Mouse (Mus musculus) fibroblast of lung, adult 2 months (primary cell): ENCODE measurements around the gene Phf10.
"Not testable (repeated sequence)": the region's sequence is repeated elsewhere in the genome, so short reads cannot be mapped to it uniquely, and the experiment has no call there.

Experiments
- DNase-seq: peaks from one replicate; pipeline ENCODE4 v3.0.0-alpha.2; 2011; ENCODE audit warnings: low read depth

Gene Phf10

DNA sequence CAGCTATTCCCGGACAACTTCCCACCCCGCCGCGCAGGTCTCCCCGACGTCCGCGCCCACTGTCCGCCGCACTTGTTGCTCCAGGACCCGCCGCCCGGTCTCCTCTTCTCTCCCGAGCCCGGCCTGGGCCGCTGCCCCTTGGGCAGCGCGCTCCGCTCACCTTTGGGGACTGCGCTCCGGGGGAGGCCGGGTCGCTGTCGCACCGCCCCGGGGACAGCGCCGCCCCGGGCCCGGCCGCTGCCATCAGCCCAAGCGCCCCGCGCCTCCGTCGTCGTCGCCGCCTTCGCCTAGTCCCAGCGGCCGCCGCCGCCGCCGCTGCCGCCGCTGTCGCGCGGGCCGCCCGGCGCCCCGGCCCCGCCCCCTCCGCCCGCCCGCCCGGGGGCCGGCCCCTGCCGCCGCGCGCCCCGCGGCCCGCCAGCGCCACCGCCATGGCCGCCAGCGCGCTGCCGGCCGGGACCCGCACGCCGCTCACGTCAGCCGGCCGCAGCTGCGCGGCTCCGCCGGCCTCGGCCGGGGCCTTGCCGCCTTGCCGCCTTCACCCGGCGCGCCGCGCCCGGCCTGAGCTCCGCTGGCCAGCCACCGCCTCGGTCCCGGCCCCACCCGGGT, at the start of gene Phf10:
Gene Phf10, minus strand, starts transcription at position 323 of the 606 bp plus-strand sequence.
- DNase-seq = not testable (repeated sequence)

GRCm38 (mm10) chr17:15009706-15010413, 48.8 kb upstream of the Phf10 start, which contains the start of gene Gm3435:
Gm3435 (plus strand) TSS chr17:15010176.
- DNase-seq = not testable (repeated sequence)

- not testable (repeated sequence) for DNase-seq
These were observed 48.0 kb upstream of the Phf10 start for GRCm38 (mm10) chr17:15009088-15009487.

GRCm38 (mm10) chr17:15000047-15000446, 39.0 kb upstream of the Phf10 start:
- DNase-seq = not testable (repeated sequence)

- DNase-seq = not testable (repeated sequence)
These were observed 33.1 kb upstream of the Phf10 start for GRCm38 (mm10) chr17:14994140-14994539.

DNA sequence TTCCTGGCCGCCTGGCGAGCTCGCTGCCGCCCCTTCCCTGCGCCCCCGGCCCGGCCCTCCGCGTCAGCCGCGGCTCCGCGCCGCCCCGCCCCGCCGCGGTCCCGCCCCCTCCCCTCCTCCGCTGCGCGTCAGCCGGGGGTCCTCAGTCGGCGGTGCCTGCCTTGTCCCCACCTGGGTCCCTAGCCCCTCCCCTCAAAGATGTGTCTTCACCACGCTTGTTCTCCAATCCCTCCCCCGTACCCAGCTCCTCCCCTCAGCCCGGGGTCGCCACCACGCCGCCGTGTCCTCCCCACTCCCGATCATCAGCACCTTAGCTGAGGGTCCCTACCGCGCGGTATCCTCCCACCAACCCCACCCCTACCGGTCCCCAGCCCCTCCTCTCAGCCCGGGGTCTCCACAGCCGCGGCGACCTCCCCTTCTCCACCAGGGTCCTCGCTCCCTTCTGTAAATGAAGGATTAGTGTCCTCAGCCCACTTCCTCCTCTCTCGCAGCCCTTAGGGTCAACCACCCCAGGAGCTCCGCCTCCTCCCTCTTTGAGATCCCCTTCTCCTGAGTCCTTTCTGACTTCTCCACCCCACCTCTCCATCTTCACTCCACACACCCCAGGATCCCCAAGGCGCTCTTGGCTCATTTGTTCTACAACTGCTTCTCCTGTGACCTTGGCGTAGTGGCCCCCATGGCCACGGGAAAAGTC, 32.2 kb upstream of the Phf10 start:
- DNase-seq = not testable (repeated sequence)

DNA sequence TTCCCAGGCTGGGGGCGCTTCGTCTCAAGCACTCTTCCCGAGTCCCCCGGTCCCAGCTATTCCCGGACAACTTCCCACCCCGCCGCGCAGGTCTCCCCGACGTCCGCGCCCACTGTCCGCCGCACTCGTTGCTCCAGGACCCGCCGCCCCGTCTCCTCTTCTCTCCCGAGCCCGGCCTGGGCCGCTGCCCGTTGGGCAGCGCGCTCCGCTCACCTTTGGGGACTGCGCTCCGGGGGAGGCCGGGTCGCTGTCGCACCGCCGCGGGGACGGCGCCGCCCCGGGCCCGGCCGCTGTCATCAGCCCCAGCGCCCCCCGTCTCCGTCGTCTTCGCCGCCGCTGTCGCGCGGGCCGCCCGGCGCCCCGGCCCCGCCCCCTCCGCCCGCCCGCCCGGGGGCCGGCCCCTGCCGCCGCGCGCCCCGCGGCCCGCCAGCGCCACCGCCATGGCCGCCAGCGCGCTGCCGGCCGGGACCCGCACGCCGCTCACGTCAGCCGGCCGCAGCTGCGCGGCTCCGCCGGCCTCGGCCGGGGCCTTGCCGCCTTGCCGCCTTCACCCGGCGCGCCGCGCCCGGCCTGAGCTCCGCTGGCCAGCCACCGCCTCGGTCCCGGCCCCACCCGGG, 31.6 kb upstream of the Phf10 start:
- DNase-seq = not testable (repeated sequence)

GRCm38 (mm10) chr17:14990116-14990702, 29.1 kb upstream of the Phf10 start:
- not testable (repeated sequence) for DNase-seq

- not testable (repeated sequence) for DNase-seq
These were observed 17.4 kb upstream of the Phf10 start, which contains the start of the genes 9030025P20Rik and Gm3417 for GRCm38 (mm10) chr17:14978362-14979038. 9030025P20Rik (plus strand) TSS chr17:14978468. Gm3417 (minus strand) TSS chr17:14978790.

GRCm38 (mm10) chr17:14977718-14978361, 16.8 kb upstream of the Phf10 start:
- DNase-seq = not testable (repeated sequence)

GRCm38 (mm10) chr17:14968373-14968913, 7.4 kb upstream of the Phf10 start:
- DNase-seq = not testable (repeated sequence)

- DNase-seq = not testable (repeated sequence)
These were observed 583 bp upstream of the Phf10 start for GRCm38 (mm10) chr17:14961557-14962154.

DNA sequence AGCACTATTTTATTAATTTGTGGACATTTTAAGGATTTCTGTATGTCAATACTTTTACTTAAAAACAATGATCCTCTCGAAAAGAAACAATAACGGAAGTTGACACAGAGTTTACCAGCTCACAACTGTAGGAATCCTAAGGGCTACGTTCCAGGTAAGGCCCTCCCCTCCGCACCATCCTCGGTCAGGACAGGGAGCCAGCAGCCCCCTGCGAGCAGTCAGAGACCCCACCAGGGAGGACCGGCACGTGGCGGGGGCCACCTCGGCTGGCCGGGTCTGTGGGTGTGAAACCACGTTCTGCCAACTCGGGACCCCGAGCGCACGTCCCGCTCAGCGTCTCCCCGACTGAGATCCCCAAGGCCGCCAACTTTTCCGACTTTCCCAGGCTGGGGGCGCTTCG, 553 bp downstream of the Phf10 start:
- no peak for DNase-seq

DNA sequence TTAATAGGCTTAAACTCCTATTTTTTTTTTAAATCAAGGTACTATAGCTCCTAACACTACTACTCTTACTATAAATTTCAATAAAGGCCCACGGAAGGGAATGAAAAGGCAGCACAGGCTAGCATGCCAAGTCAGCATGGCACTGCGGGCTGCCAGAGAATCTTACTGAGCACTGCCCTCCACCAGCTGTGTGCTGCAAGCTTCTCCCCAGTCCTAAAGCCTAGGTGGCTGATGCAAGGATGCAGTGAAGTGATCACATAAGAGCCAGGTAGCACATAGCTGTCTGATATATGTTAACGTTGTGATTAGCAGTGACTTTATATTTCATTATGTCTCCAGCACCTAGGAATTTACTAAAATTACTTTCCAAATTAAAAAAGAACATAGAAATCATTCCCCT, 1.1 kb downstream of the Phf10 start:
- no peak for DNase-seq

DNA sequence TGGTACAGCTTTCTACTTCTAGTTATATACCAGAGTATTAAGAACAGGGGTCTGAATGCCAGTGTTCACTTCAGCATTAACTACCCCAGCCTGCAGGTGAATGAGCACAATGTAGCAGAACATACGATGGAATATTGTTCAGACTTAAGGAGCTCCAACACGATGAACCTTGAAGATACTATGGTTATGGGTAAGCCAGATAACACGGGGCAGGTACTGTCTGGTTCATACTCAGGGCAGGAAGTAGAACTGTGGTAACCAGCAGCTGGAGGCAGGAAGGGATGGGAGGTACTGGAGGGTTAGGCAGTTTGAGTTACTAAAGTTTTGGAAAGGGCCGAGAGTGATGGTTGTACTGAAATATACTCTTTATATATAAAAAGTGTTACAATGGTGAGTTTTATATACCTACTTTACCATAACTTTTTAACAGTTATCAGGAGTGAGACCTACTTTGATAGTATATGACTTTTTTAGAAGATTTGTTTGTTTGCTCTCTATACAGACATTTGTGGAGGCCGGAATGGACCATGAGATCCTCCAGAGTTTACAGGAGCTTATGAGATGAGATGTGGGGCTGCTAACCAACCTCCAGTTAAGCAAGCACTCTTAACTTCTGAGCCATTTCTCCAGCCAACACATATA, 2.3 kb downstream of the Phf10 start:
- DNase-seq = no peak

DNA sequence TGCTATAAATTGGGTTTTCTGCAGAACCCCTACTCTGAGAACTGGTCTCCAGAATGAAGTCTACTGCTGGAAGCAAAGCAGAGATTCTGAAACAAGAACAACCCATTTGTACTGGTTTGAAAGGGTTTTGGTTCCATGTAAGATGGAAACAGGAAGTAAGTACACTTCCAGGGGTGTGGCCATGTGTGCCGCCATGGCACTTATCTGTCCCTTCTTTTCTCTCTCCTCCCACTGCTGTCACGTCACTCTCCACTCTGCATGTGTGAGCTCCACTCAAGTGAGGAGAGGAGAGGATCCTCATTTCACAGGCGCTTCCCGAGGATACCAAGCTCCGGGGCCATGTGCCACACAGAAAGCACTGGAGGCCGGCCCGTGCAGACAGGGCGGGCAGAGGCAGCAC, 7.6 kb downstream of the Phf10 start:
- DNase-seq = no peak

DNA sequence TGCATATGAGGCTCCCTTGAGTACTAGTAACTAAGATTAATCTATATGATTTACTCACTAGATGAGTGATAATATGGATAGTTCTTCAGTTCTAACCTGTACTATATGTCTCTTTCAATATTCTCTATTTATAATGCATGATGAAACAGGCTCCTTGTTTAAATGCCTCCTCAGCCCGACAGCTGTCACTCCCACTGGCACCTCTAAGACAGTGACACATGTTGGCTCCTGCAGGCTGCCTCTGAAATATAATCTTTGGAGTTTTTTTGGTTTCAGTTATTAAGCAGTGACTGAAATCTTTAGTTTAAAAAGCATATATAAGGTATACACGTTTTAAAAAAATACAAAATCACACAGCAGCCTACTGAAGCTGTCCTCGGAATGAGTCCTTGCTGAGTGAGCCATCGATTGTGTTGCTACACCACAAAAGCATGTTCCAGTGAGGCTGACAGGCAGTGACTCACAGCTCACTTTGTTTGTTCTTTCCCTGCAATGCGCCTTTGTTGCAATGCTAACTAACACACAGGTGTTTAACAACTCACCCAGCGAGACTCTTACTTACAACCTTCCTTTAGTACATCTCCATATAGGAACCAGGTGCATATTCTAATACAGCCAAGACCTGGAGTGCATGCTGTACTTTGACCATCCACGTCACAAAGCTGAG, 11.8 kb downstream of the Phf10 start:
- no peak for DNase-seq

GRCm38 (mm10) chr17:14944551-14944950, 16.5 kb downstream of the Phf10 start:
- DNase-seq = no peak

GRCm38 (mm10) chr17:14943729-14944059, 17.4 kb downstream of the Phf10 start:
- DNase-seq = no peak
